In genomic region chr13:52035731-52036130, GRCm38 (mm10) we compare ENCODE assay signal across 9 mouse cellular contexts.
DNase-seq lines count a peak whose midpoint lies in the region; ATAC-seq and TF ChIP-seq lines count a peak whose summit lies in the region.
"Had no signal": no experiment of that assay in that cellular context is flagged by ENCODE, and none has a peak within 500 bp of the region (broad histone marks: within the 10 kb centered on the region; RNA-seq: fewer than 3 reads in every experiment).

No protein-coding gene starts in this region.

- TF ChIP-seq CTCF in lung, postnatal 0 days (IDR thresholded peaks at IDR 0.05) = no peak
- TF ChIP-seq CTCF in small intestine, adult 2 months (IDR thresholded peaks at IDR 0.05; ENCODE audit: extremely low read depth, insufficient read length, insufficient replicate concordance, low read depth, low read length) = no peak

- H3K27ac ChIP-seq in lung, postnatal 0 days (ENCODE audit: low read length) = no peak overlapping the region
- H3K27ac ChIP-seq in liver, embryonic 12.5 days = no peak overlapping the region
- peak overlapping the region; percentile 79 for H3K27ac ChIP-seq in small intestine, adult 2 months (ENCODE audit: insufficient read depth, low read depth, low read length)

- 52% methylated on average over 6 of the region's 6 CpGs for WGBS in lung, postnatal 0 days
- WGBS in liver, embryonic 12.5 days (ENCODE audit: insufficient replicate concordance) = 38% methylated on average over 6 of the region's 6 CpGs
- WGBS in small intestine, adult 2 months = 16% methylated on average over 6 of the region's 6 CpGs

- no peak overlapping the region for H3K9ac ChIP-seq in lung, postnatal 0 days (replicated peaks; ENCODE audit: low read depth)
- H3K9ac ChIP-seq in liver, embryonic 12.5 days = no peak overlapping the region
- H3K9ac ChIP-seq: heart, embryonic 12.5 days had no signal

- ATAC-seq in lung, postnatal 0 days = peak; percentile 71
- ATAC-seq in activated CD4-positive, CD25-positive, alpha-beta regulatory T cell, adult 4 months = peak; percentile 65
- ATAC-seq in liver, embryonic 12.5 days = peak; percentile 40; the same call in 1 of the 2 replicates

- H3K4me3 ChIP-seq in lung, postnatal 0 days (ENCODE audit: low read depth, low read length) = no peak overlapping the region
- no peak overlapping the region for H3K4me3 ChIP-seq in liver, embryonic 12.5 days
- H3K4me3 ChIP-seq in small intestine, adult 2 months (ENCODE audit: low read depth, low read length) = peak overlapping the region; percentile 18; the same call in 1 of the 2 replicates
- H3K4me3 ChIP-seq: erythroblast, embryonic 14.5 days; heart, embryonic 12.5 days had no signal

- no peaks in the 10 kb centered on the region for H3K27me3 ChIP-seq in lung, postnatal 0 days (replicated peaks; ENCODE audit: insufficient read depth, low read length)
- H3K27me3 ChIP-seq in liver, embryonic 12.5 days (replicated peaks) = no peaks in the 10 kb centered on the region
- no peaks in the 10 kb centered on the region for H3K27me3 ChIP-seq in small intestine, adult 2 months (ENCODE audit: control insufficient read depth, insufficient read depth, low read length)
- H3K27me3 ChIP-seq: heart, embryonic 12.5 days had no signal

- TF ChIP-seq EP300 in lung, postnatal 0 days (IDR thresholded peaks at IDR 0.05) = peak; percentile 40; the same call in 1 of the 2 replicates

- H3K36me3 ChIP-seq in lung, postnatal 0 days (ENCODE audit: insufficient read depth, low read length) = no peaks in the 10 kb centered on the region
- H3K36me3 ChIP-seq in liver, embryonic 12.5 days = no peaks in the 10 kb centered on the region
- no peaks in the 10 kb centered on the region for H3K36me3 ChIP-seq in small intestine, adult 2 months (ENCODE audit: control insufficient read depth, insufficient read depth, low read length)
- H3K36me3 ChIP-seq: heart, embryonic 12.5 days had no signal

- H3K9me3 ChIP-seq in lung, postnatal 0 days (ENCODE audit: low read length) = no peaks in the 10 kb centered on the region
- H3K9me3 ChIP-seq in liver, embryonic 12.5 days (replicated peaks) = no peaks in the 10 kb centered on the region
- H3K9me3 ChIP-seq: heart, embryonic 12.5 days had no signal

- TF ChIP-seq POLR2A in small intestine, adult 2 months (IDR thresholded peaks at IDR 0.05; ENCODE audit: low read depth, low read length) = no peak

- H3K4me1 ChIP-seq in lung, postnatal 0 days (ENCODE audit: insufficient read depth, low read depth, low read length) = no peaks in the 10 kb centered on the region
- H3K4me1 ChIP-seq in liver, embryonic 12.5 days = peaks cover 21% of the 10 kb centered on the region
- H3K4me1 ChIP-seq in small intestine, adult 2 months (ENCODE audit: control insufficient read depth, insufficient read depth, insufficient read length, low read length) = peaks cover 23% of the 10 kb centered on the region

- H3K4me2 ChIP-seq in lung, postnatal 0 days (replicated peaks; ENCODE audit: low read depth, low read length) = no peak overlapping the region
- H3K4me2 ChIP-seq in liver, embryonic 12.5 days = no peak overlapping the region
- H3K4me2 ChIP-seq: heart, embryonic 12.5 days had no signal

- peak; percentile 34 for DNase-seq in lung, postnatal 0 days (ENCODE audit: low spot score)
- DNase-seq in lung, postnatal 10 days = no peak
- no peak for DNase-seq in right cerebral cortex, postnatal 36 days (ENCODE audit: low spot score in 2 of 2)
- no peak for DNase-seq in retina, postnatal 1 day
